Mouse (Mus musculus) layer of hippocampus, adult 2 months (tissue): ENCODE results near the gene Igf1r. TPM values are rescaled to one million over a fixed set of nuclear protein-coding genes. Genes with fewer than 3 reads are reported as not detected.

Experiments used
- DNase-seq, 2 experiments: peaks; one replicate each; pipeline ENCODE4 v3.0.0; 2022; ENCODE audit warnings: low spot score in 2 of 2
- H3K27ac ChIP-seq: fragments of 200-600 bp; 2 replicates; pipeline ENCODE4 v1.8.1; 2022
- H3K4me3 ChIP-seq: fragments of 200-600 bp; 2 replicates; pipeline ENCODE4 v1.8.1; 2022; ENCODE audit warnings: mild to moderate bottlenecking
- CTCF ChIP-seq: fragments of 200-600 bp; conservative IDR thresholded peaks from 2 replicates; pipeline ENCODE4 v1.8.1; 2022; ENCODE audit warnings: antibody characterized with exemption, mild to moderate bottlenecking, moderate library complexity
- total RNA-seq, 2 experiments: library from RNA; stranded (reverse); gene quantifications; 2 replicates each; pipeline ENCODE4 v1.2.3; 2021

The Igf1r gene
- total RNA-seq, 2 experiments from 2014 or later, result 47.5 to 47.8 TPM

- DNase-seq, result no peak
- no peak for TF ChIP-seq CTCF
- no peak overlapping the region for H3K27ac ChIP-seq
- no peak overlapping the region for H3K4me3 ChIP-seq
Observed at GRCm38 (mm10) chr7:68020556-68020955, 67.9 kb downstream of the Igf1r start.

GRCm38 (mm10) chr7:68021741-68022140 is 69.1 kb downstream of the Igf1r start:
- TF ChIP-seq CTCF, result no peak
- Histone ChIP-seq H3K4me3 (no peak overlapping the region), H3K27ac (no peak overlapping the region)
- DNase-seq, result no peak

- DNase-seq, result no peak
- no peak for TF ChIP-seq CTCF
- H3K27ac ChIP-seq, result no peak overlapping the region
- H3K4me3 ChIP-seq, result no peak overlapping the region
Observed at GRCm38 (mm10) chr7:68022188-68022587, 69.6 kb downstream of the Igf1r start.

- no peak for TF ChIP-seq CTCF
- no peak overlapping the region for H3K4me3 ChIP-seq
- DNase-seq, result no peak
- peak overlapping the region; percentile 57; the same call in 1 of the 2 replicates for H3K27ac ChIP-seq
Observed at GRCm38 (mm10) chr7:68023882-68024281, 71.3 kb downstream of the Igf1r start.

GRCm38 (mm10) chr7:68024625-68025024 is 72.0 kb downstream of the Igf1r start:
- Histone ChIP-seq H3K4me3 (no peak overlapping the region), H3K27ac (peak overlapping the region; percentile 46; the same call in 1 of the 2 replicates)
- DNase-seq, result no peak
- no peak for TF ChIP-seq CTCF

GRCm38 (mm10) chr7:68025396-68025795 is 72.8 kb downstream of the Igf1r start:
- H3K4me3 ChIP-seq, result no peak overlapping the region
- TF ChIP-seq CTCF, result no peak
- DNase-seq, result no peak
- no peak overlapping the region for H3K27ac ChIP-seq

- Histone ChIP-seq H3K4me3 (no peak overlapping the region), H3K27ac (no peak overlapping the region)
- no peak for TF ChIP-seq CTCF
- no peak for DNase-seq
Observed at GRCm38 (mm10) chr7:68026076-68026475, 73.4 kb downstream of the Igf1r start.

GRCm38 (mm10) chr7:68028167-68028566 is 75.5 kb downstream of the Igf1r start:
- no peak for DNase-seq
- no peak for TF ChIP-seq CTCF
- Histone ChIP-seq H3K27ac (no peak overlapping the region), H3K4me3 (no peak overlapping the region)

GRCm38 (mm10) chr7:68030846-68031245 is 78.2 kb downstream of the Igf1r start:
- no peak for TF ChIP-seq CTCF
- H3K4me3 ChIP-seq, result no peak overlapping the region
- DNase-seq, result no peak
- no peak overlapping the region for H3K27ac ChIP-seq

- DNase-seq, result no peak
- H3K4me3 ChIP-seq, result no peak overlapping the region
- TF ChIP-seq CTCF, result no peak
- no peak overlapping the region for H3K27ac ChIP-seq
Observed at GRCm38 (mm10) chr7:68036527-68036926, 83.9 kb downstream of the Igf1r start.

- Histone ChIP-seq H3K4me3 (no peak overlapping the region), H3K27ac (no peak overlapping the region)
- TF ChIP-seq CTCF, result no peak
- DNase-seq, result no peak
Observed at GRCm38 (mm10) chr7:68038846-68039245, 86.2 kb downstream of the Igf1r start.

GRCm38 (mm10) chr7:68039550-68039949 is 86.9 kb downstream of the Igf1r start:
- DNase-seq, result no peak
- no peak for TF ChIP-seq CTCF
- H3K4me3 ChIP-seq, result no peak overlapping the region
- H3K27ac ChIP-seq, result no peak overlapping the region

- Histone ChIP-seq H3K4me3 (no peak overlapping the region), H3K27ac (no peak overlapping the region)
- DNase-seq, result no peak
- no peak for TF ChIP-seq CTCF
Observed at GRCm38 (mm10) chr7:68044621-68045020, 92.0 kb downstream of the Igf1r start.

- no peak for DNase-seq
- Histone ChIP-seq H3K27ac (no peak overlapping the region), H3K4me3 (no peak overlapping the region)
- TF ChIP-seq CTCF, result no peak
Observed at GRCm38 (mm10) chr7:68047152-68047551, 94.5 kb downstream of the Igf1r start.

- no peak for TF ChIP-seq CTCF
- DNase-seq, result no peak
- H3K27ac ChIP-seq, result no peak overlapping the region
- no peak overlapping the region for H3K4me3 ChIP-seq
Observed at GRCm38 (mm10) chr7:68048532-68048931, 95.9 kb downstream of the Igf1r start.
